Mouse (Mus musculus): ENCODE measurements at regions not wholly inside any gene's neighbourhood (a gene's known extent, or its start where the extent isn't known, plus 50 kb on each side); places are given as distances from the start of the nearest gene placed in this dataset.

- DNase-seq (ENCODE audit: low spot score in 2 of 2): no peak
- intact Hi-C loops (cut with DNase I): loop anchor here (5.0 to 10.0 kb wide), 3 partner anchors 455 to 1988 kb away; no protein-coding TSS in a partner anchor
These were observed 2914.2 kb upstream of the Gm6569 start for GRCm38 (mm10) chr15:70920138-70920537.

GRCm38 (mm10) chr15:70920862-70921261 lies 2913.5 kb upstream of the Gm6569 start:
- intact Hi-C loops (cut with DNase I): loop anchor here (5.0 to 10.0 kb wide), 3 partner anchors 454 to 1989 kb away; no protein-coding TSS in a partner anchor
- DNase-seq (ENCODE audit: low spot score in 2 of 2): peak; percentile 68 to 81
